Comparison of ENCODE assay signal across 12 mouse cellular contexts in genomic region chr7:99570680-99571079, GRCm38 (mm10). TPM values are rescaled to one million over a fixed set of nuclear protein-coding genes. Genes with fewer than 3 reads are reported as not detected.
DNase-seq lines count a peak whose midpoint lies in the region; ATAC-seq and TF ChIP-seq lines count a peak whose summit lies in the region.
"Had no signal": no experiment of that assay in that cellular context is flagged by ENCODE, and none has a peak within 500 bp of the region (broad histone marks: within the 10 kb centered on the region; RNA-seq: fewer than 3 reads in every experiment).

No protein-coding gene starts in this region.

- H3K36me3 ChIP-seq in kidney, embryonic 15.5 days: no peaks in the 10 kb centered on the region
- H3K36me3 ChIP-seq in thymus, adult 2 months (ENCODE audit: control insufficient read depth, insufficient read depth, low read length): no peaks in the 10 kb centered on the region

- peak overlapping the region; percentile 48 for H3K4me3 ChIP-seq in gastrocnemius, adult 2 months
- peak overlapping the region; percentile 23 for H3K4me3 ChIP-seq in kidney, embryonic 15.5 days (replicated peaks)
- H3K4me3 ChIP-seq in thymus, adult 2 months (ENCODE audit: control insufficient read depth, insufficient read depth, low read length): no peak overlapping the region
- H3K4me3 ChIP-seq: left cerebral cortex, adult 2 months had no signal

- H3K4me2 ChIP-seq in kidney, embryonic 15.5 days: peak overlapping the region; percentile 41

- no peak for DNase-seq in gastrocnemius, adult 2 months
- DNase-seq in gastrocnemius, postnatal 25 days: no peak
- no peak for DNase-seq in kidney, adult 9 months
- DNase-seq in thymus, adult 2 months: peak; percentile 31
- DNase-seq in thymus, postnatal 0 days (ENCODE audit: low spot score): no peak
- no peak for DNase-seq in adrenal gland, adult 8-10 months
- no peak for DNase-seq in right cerebral cortex, postnatal 25 days
- DNase-seq: adrenal gland, adult 2 months; embryo, embryonic 11 days had no signal

- ATAC-seq in kidney, embryonic 15.5 days (replicated peaks; ENCODE audit: low FRiP score): peak; percentile 21; the same call in 1 of the 2 replicates

- H3K4me1 ChIP-seq in kidney, embryonic 15.5 days: peaks cover 49% of the 10 kb centered on the region
- H3K4me1 ChIP-seq in thymus, adult 2 months (replicated peaks; ENCODE audit: control insufficient read depth, insufficient read depth, low read length): peaks cover 17% of the 10 kb centered on the region

- 0 out of 2 replicates have a peak overlapping the region, but pooled peaks have one; percentile 1 for H3K27ac ChIP-seq in gastrocnemius, adult 2 months
- H3K27ac ChIP-seq in kidney, embryonic 15.5 days: peak overlapping the region; percentile 76
- H3K27ac ChIP-seq in thymus, adult 2 months (ENCODE audit: control insufficient read depth, insufficient read depth, low read length): no peak overlapping the region
- H3K27ac ChIP-seq: left cerebral cortex, adult 2 months had no signal

- intact Hi-C loops in gastrocnemius, adult 2 months (cut with DNase I): no loop called here

- no peaks in the 10 kb centered on the region for H3K9me3 ChIP-seq in kidney, embryonic 15.5 days (replicated peaks)

- TF ChIP-seq POLR2A in thymus, adult 2 months (IDR thresholded peaks at IDR 0.05; ENCODE audit: control insufficient read depth, extremely low read depth, insufficient read depth, low read length, poor library complexity): no peak

- WGBS in kidney, embryonic 15.5 days: 36% methylated on average over 5 of the region's 5 CpGs
- WGBS in thymus, adult 2 months: 92% methylated on average over 5 of the region's 5 CpGs

- no peaks in the 10 kb centered on the region for H3K27me3 ChIP-seq in kidney, embryonic 15.5 days
- H3K27me3 ChIP-seq in thymus, adult 2 months (ENCODE audit: control insufficient read depth, insufficient read depth, low read length): no peaks in the 10 kb centered on the region

- no peak for TF ChIP-seq CTCF in gastrocnemius, adult 2 months (IDR thresholded peaks at IDR 0.05)
- TF ChIP-seq CTCF in thymus, adult 2 months (IDR thresholded peaks at IDR 0.05; ENCODE audit: borderline replicate concordance, control insufficient read depth, extremely low read depth, insufficient read depth, low read length, poor library complexity): no peak

- peak overlapping the region; percentile 17; the same call in 1 of the 2 replicates for H3K9ac ChIP-seq in kidney, embryonic 15.5 days

RNA-seq across cellular contexts. Expression of gene Arrb1, which starts 35.4 kb away (rescaled TPM):
- 10 to 100 TPM in 1 of 2 experiments, 1 to 10 TPM in 1; 6.9 to 10.8 TPM for total RNA-seq in gastrocnemius, adult 2 months (2021)
- 10 to 100 TPM; 12.4 to 15.6 TPM for total RNA-seq in gastrocnemius, postnatal 25 days (2021)
- 9.4 and 11.7 TPM in 2 replicates for polyA plus RNA-seq in kidney, embryonic 15.5 days (2015; fragmentation: Nextera tagmentation; extraction: Ambion mirVana)
- polyA plus RNA-seq in thymus, adult 2 months (2012; rRNA removed): 26.3 and 29.6 TPM in 2 replicates
- polyA plus RNA-seq in thymus, postnatal 0 days (2015; fragmentation: Nextera tagmentation; extraction: Ambion mirVana): 4.6 and 5.2 TPM in 2 replicates
- total RNA-seq in adrenal gland, adult 8-10 months (2022): 10 to 100 TPM; 59.8 to 82.0 (median 64.7) TPM

RNA-seq across cellular contexts. Expression of gene Tpbgl, which starts 56.2 kb away (rescaled TPM):
- total RNA-seq in gastrocnemius, adult 2 months (2021): 10 to 100 TPM; 47.8 to 69.3 TPM
- 10 to 100 TPM; 42.5 to 46.1 TPM for total RNA-seq in gastrocnemius, postnatal 25 days (2021)
- polyA plus RNA-seq in kidney, embryonic 15.5 days (2015; fragmentation: Nextera tagmentation; extraction: Ambion mirVana): 0.84 and 1.1 TPM in 2 replicates
- 3.8 and 4.6 TPM in 2 replicates for polyA plus RNA-seq in thymus, adult 2 months (2012; rRNA removed)
- 1.4 and 1.6 TPM in 2 replicates for polyA plus RNA-seq in thymus, postnatal 0 days (2015; fragmentation: Nextera tagmentation; extraction: Ambion mirVana)
- 10 to 100 TPM; 29.8 to 42.0 (median 36.0) TPM for total RNA-seq in adrenal gland, adult 8-10 months (2022)
- total RNA-seq: neutrophil, adult 5-6 weeks had no signal
